Mouse (Mus musculus): ENCODE results near the gene Actr6. TPM values are rescaled to one million over a fixed set of nuclear protein-coding genes. Genes with fewer than 3 reads are reported as not detected.

Gene Actr6
- polyA plus RNA-seq, 1 experiment from 2014 or later = 45.1 TPM

DNA sequence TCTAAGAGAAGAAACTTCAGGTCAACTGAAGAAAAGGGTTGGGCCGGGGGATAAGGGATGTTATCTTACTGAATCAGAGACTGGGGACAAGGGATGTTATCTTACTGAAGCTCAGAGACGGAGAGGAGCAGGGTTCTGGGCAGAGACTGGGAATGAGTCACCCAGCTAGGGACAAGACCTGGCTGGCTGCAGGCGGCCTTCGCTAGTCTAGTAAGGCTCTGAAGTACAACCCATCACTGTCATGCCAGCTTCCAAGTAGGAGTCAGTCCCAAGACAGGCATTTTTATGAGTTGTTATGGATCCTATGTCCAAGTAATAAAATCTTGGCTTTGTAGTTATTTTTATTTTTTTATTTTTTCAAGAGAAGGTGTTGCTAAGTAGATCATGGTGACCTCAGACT lies 11.2 kb upstream of the Actr6 start:
- ATAC-seq (ENCODE audit: low FRiP score) (no peak), DNase-seq (ENCODE audit: low spot score) (no peak)
- H3K9me3 ChIP-seq (ENCODE audit: control insufficient read depth, low read length) = no peaks in the 10 kb centered on the region
- H3K9ac ChIP-seq (ENCODE audit: low read depth, low read length) = no peak overlapping the region
- H3K4me3 ChIP-seq (ENCODE audit: low read depth, low read length) = no peak overlapping the region
- WGBS = 93% methylated on average over 4 of the region's 4 CpGs
- no peaks in the 10 kb centered on the region for H3K36me3 ChIP-seq (ENCODE audit: control insufficient read depth, insufficient read depth, low read length)
- no peak overlapping the region for H3K27ac ChIP-seq (ENCODE audit: low read depth, low read length)
- H3K4me2 ChIP-seq (replicated peaks; ENCODE audit: low read depth, low read length) = no peak overlapping the region
- H3K27me3 ChIP-seq (ENCODE audit: control insufficient read depth, insufficient read depth, low read length) = no peaks in the 10 kb centered on the region
- no peaks in the 10 kb centered on the region for H3K4me1 ChIP-seq (replicated peaks; ENCODE audit: control insufficient read depth, insufficient read depth, low read length)

DNA sequence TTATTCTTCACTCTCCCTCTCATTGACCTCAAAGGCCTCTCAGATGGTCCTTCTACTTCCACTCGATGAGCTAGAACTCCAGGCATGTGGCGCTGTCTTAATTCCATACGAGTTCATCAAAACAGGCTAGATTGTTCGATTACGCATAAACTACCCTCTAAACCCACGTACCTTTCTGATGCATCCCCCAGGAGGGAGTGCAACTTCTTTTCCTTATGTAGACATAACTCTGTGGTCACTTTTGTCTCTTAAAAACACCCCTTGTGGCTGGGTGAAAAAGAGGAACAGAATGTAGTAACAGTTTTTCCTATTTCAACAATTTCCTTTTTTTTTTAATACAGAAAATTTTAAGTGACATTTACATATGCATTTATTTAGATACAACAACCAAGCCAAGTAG lies 8.9 kb upstream of the Actr6 start:
- DNase-seq (ENCODE audit: low spot score) (no peak), ATAC-seq (ENCODE audit: low FRiP score) (no peak)
- Histone ChIP-seq H3K9me3 (ENCODE audit: control insufficient read depth, low read length) (no peaks in the 10 kb centered on the region), H3K27me3 (ENCODE audit: control insufficient read depth, insufficient read depth, low read length) (no peaks in the 10 kb centered on the region), H3K4me1 (replicated peaks; ENCODE audit: control insufficient read depth, insufficient read depth, low read length) (no peaks in the 10 kb centered on the region), H3K4me2 (replicated peaks; ENCODE audit: low read depth, low read length) (no peak overlapping the region), H3K27ac (ENCODE audit: low read depth, low read length) (no peak overlapping the region), H3K4me3 (ENCODE audit: low read depth, low read length) (no peak overlapping the region), H3K9ac (ENCODE audit: low read depth, low read length) (no peak overlapping the region), H3K36me3 (ENCODE audit: control insufficient read depth, insufficient read depth, low read length) (no peaks in the 10 kb centered on the region)
- 79% methylated on average over 6 of the region's 6 CpGs for WGBS

DNA sequence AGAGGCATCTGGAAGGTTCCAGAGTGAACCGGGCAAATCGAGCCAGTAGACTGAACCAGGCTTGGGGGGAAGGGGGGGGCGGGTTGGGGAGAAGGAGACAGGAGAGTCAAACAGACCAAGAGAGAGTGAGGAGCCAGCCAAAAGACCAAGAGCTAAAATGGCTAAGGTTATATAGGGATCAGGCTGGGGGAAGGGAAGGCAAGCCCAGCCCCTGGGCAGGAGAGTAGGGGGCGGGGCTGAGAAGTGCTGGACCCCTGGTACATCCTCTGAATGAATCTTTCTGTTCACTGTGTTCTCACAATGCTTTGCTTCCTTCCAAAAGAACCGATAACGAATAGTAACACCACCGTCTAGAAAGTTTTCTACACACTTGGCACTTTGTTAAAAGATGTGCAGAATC lies 7.6 kb upstream of the Actr6 start:
- Histone ChIP-seq H3K36me3 (ENCODE audit: control insufficient read depth, insufficient read depth, low read length) (no peaks in the 10 kb centered on the region), H3K9ac (ENCODE audit: low read depth, low read length) (no peak overlapping the region)
- no peak for DNase-seq (ENCODE audit: low spot score)

DNA sequence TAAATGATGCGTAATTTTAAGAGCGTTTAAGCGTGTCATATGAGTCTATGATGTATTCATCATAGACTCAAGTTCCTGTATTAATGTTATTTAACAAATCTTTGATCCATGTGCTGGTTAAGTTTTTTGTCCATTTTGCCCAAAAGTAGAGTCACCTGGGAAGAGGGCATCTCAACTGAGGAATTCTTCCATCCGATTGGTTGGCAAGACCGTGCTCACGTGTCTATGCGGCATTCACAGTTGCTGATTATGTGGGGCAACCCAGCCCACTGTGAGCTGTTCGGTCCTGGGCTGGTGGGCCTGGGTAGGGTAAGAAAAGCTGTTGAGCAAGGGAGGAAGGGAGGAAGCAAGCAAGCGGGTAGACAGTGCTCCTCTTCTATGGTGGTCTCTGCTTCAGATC lies 6.3 kb upstream of the Actr6 start:
- no peak overlapping the region for H3K4me3 ChIP-seq (ENCODE audit: low read depth, low read length)
- 90% methylated on average over 9 of the region's 9 CpGs for WGBS
- no peaks in the 10 kb centered on the region for H3K36me3 ChIP-seq (ENCODE audit: control insufficient read depth, insufficient read depth, low read length)
- no peaks in the 10 kb centered on the region for H3K27me3 ChIP-seq (ENCODE audit: control insufficient read depth, insufficient read depth, low read length)
- ATAC-seq (ENCODE audit: low FRiP score) (no peak), DNase-seq (ENCODE audit: low spot score) (no peak)
- H3K9ac ChIP-seq (ENCODE audit: low read depth, low read length) = no peak overlapping the region
- no peaks in the 10 kb centered on the region for H3K9me3 ChIP-seq (ENCODE audit: control insufficient read depth, low read length)
- no peak overlapping the region for H3K4me2 ChIP-seq (replicated peaks; ENCODE audit: low read depth, low read length)
- no peaks in the 10 kb centered on the region for H3K4me1 ChIP-seq (replicated peaks; ENCODE audit: control insufficient read depth, insufficient read depth, low read length)
- H3K27ac ChIP-seq (ENCODE audit: low read depth, low read length) = no peak overlapping the region

More for the DNA sequence above, 7.6 kb upstream of the Actr6 start:
- Histone ChIP-seq H3K4me2 (replicated peaks; ENCODE audit: low read depth, low read length) (no peak overlapping the region), H3K27ac (ENCODE audit: low read depth, low read length) (no peak overlapping the region), H3K27me3 (ENCODE audit: control insufficient read depth, insufficient read depth, low read length) (no peaks in the 10 kb centered on the region), H3K4me3 (ENCODE audit: low read depth, low read length) (no peak overlapping the region), H3K4me1 (replicated peaks; ENCODE audit: control insufficient read depth, insufficient read depth, low read length) (no peaks in the 10 kb centered on the region), H3K9me3 (ENCODE audit: control insufficient read depth, low read length) (no peaks in the 10 kb centered on the region)
- no peak for ATAC-seq (ENCODE audit: low FRiP score)
- WGBS = 54% methylated on average over 7 of the region's 7 CpGs

DNA sequence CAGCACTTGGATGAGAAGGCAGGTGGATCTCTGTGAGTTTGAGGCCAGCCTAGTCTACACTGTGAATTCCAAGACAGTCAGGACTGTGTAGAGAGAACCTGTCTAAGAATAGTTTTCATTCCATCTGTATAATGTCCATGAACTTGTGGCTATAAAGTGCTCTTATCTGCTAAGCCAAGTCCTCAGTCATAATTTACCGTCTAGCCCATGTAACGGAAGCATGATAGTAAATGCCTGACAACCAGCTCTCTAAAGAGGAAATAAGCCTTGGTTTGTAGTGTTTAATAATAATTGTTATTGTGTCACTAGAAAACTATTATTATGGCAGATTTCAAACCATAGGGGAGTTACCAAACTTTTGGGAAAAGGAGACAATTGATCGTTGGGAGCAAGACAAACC lies 5.8 kb upstream of the Actr6 start:
- no peaks in the 10 kb centered on the region for H3K4me1 ChIP-seq (replicated peaks; ENCODE audit: control insufficient read depth, insufficient read depth, low read length)
- 90% methylated on average over 3 of the region's 3 CpGs for WGBS
- no peak overlapping the region for H3K9ac ChIP-seq (ENCODE audit: low read depth, low read length)
- no peaks in the 10 kb centered on the region for H3K27me3 ChIP-seq (ENCODE audit: control insufficient read depth, insufficient read depth, low read length)
- no peak overlapping the region for H3K4me3 ChIP-seq (ENCODE audit: low read depth, low read length)
- DNase-seq (ENCODE audit: low spot score) (no peak), ATAC-seq (ENCODE audit: low FRiP score) (no peak)
- H3K36me3 ChIP-seq (ENCODE audit: control insufficient read depth, insufficient read depth, low read length) = no peaks in the 10 kb centered on the region
- H3K4me2 ChIP-seq (replicated peaks; ENCODE audit: low read depth, low read length) = no peak overlapping the region
- H3K27ac ChIP-seq (ENCODE audit: low read depth, low read length) = no peak overlapping the region
- no peaks in the 10 kb centered on the region for H3K9me3 ChIP-seq (ENCODE audit: control insufficient read depth, low read length)

DNA sequence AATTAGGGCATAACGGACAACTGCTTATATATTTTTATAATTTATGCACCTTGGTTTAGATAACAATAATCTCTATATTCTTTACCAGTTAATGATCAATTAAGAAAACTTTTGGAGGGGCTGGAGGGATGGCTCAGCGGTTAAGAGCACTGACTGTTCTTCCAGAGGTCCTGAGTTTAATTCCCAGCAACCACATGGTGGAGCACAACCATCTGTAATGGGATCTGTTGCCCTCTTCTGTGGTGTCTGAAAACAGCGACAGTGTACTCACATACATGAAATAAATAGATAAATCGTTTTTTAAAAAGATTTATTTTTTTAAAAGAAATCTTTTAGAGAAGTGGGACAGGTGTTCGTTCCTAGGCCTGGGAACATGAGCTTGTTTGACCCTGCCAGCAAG lies 5.0 kb upstream of the Actr6 start:
- ATAC-seq (ENCODE audit: low FRiP score) (no peak), DNase-seq (ENCODE audit: low spot score) (no peak)
- H3K27me3 ChIP-seq (ENCODE audit: control insufficient read depth, insufficient read depth, low read length) = no peaks in the 10 kb centered on the region
- no peak overlapping the region for H3K27ac ChIP-seq (ENCODE audit: low read depth, low read length)
- no peaks in the 10 kb centered on the region for H3K4me1 ChIP-seq (replicated peaks; ENCODE audit: control insufficient read depth, insufficient read depth, low read length)
- H3K4me2 ChIP-seq (replicated peaks; ENCODE audit: low read depth, low read length) = no peak overlapping the region
- no peaks in the 10 kb centered on the region for H3K9me3 ChIP-seq (ENCODE audit: control insufficient read depth, low read length)
- WGBS = 48% methylated on average over 5 of the region's 5 CpGs
- no peaks in the 10 kb centered on the region for H3K36me3 ChIP-seq (ENCODE audit: control insufficient read depth, insufficient read depth, low read length)
- H3K9ac ChIP-seq (ENCODE audit: low read depth, low read length) = no peak overlapping the region
- H3K4me3 ChIP-seq (ENCODE audit: low read depth, low read length) = no peak overlapping the region

DNA sequence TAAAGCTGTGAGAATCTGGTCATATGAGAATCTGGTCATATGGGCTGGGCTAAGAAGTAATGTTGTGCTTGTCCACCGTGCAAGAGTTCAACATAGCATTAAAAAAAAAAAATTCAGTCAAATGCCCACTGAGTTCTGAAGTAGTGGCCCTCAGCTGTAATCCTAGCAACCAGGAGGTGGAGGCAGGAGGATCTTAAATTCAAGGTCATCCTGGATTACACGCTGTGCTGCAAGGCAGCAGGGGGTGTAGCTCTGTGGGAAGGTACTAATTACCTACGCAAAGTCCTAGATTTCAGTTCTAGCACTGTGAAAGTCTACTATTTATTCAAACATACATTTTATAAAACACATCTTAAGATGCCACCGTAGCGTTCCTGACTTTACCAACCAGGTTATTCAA lies 754 bp downstream of the Actr6 start:
- H3K9me3 ChIP-seq (ENCODE audit: control insufficient read depth, low read length) = no peaks in the 10 kb centered on the region
- peaks cover 4% of the 10 kb centered on the region for H3K4me1 ChIP-seq (replicated peaks; ENCODE audit: control insufficient read depth, insufficient read depth, low read length)
- WGBS = 12% methylated on average over 5 of the region's 5 CpGs
- no peaks in the 10 kb centered on the region for H3K27me3 ChIP-seq (ENCODE audit: control insufficient read depth, insufficient read depth, low read length)
- H3K36me3 ChIP-seq (ENCODE audit: control insufficient read depth, insufficient read depth, low read length) = no peaks in the 10 kb centered on the region
- H3K27ac ChIP-seq (ENCODE audit: low read depth, low read length) = no peak overlapping the region
- ATAC-seq (ENCODE audit: low FRiP score) (no peak; the same call in 1 of the 2 replicates), DNase-seq (ENCODE audit: low spot score) (no peak)
- peak overlapping the region; percentile 42 for H3K9ac ChIP-seq (ENCODE audit: low read depth, low read length)
- H3K4me2 ChIP-seq (replicated peaks; ENCODE audit: low read depth, low read length) = peak overlapping the region; percentile 50
- peak overlapping the region; percentile 56 for H3K4me3 ChIP-seq (ENCODE audit: low read depth, low read length)

DNA sequence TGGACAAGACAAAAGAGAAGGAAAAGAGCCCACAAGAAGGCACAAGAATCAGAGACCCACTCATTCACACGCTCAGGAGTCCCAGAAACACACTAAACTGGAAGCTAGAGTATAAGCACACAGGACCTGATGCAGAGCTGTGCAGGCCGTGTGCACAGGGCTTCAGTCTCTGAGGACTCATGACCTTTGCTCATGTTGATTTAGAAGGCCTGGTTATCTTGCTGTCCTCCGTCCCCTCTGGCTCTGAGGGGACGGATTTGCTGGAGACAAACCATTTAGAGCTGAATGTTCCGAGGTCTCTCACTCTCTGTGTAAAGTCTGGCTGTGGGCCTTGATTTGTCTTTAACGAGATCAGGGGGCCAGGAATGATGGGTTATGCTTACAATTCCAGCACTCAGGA lies 1.7 kb downstream of the Actr6 start:
- Histone ChIP-seq H3K9me3 (ENCODE audit: control insufficient read depth, low read length) (no peaks in the 10 kb centered on the region), H3K4me3 (ENCODE audit: low read depth, low read length) (no peak overlapping the region), H3K27me3 (ENCODE audit: control insufficient read depth, insufficient read depth, low read length) (no peaks in the 10 kb centered on the region), H3K36me3 (ENCODE audit: control insufficient read depth, insufficient read depth, low read length) (no peaks in the 10 kb centered on the region), H3K4me1 (replicated peaks; ENCODE audit: control insufficient read depth, insufficient read depth, low read length) (peaks cover 4% of the 10 kb centered on the region), H3K27ac (ENCODE audit: low read depth, low read length) (no peak overlapping the region), H3K4me2 (replicated peaks; ENCODE audit: low read depth, low read length) (no peak overlapping the region), H3K9ac (ENCODE audit: low read depth, low read length) (no peak overlapping the region)
- WGBS = 88% methylated on average over 6 of the region's 6 CpGs
- DNase-seq (ENCODE audit: low spot score) (no peak), ATAC-seq (ENCODE audit: low FRiP score) (no peak)

DNA sequence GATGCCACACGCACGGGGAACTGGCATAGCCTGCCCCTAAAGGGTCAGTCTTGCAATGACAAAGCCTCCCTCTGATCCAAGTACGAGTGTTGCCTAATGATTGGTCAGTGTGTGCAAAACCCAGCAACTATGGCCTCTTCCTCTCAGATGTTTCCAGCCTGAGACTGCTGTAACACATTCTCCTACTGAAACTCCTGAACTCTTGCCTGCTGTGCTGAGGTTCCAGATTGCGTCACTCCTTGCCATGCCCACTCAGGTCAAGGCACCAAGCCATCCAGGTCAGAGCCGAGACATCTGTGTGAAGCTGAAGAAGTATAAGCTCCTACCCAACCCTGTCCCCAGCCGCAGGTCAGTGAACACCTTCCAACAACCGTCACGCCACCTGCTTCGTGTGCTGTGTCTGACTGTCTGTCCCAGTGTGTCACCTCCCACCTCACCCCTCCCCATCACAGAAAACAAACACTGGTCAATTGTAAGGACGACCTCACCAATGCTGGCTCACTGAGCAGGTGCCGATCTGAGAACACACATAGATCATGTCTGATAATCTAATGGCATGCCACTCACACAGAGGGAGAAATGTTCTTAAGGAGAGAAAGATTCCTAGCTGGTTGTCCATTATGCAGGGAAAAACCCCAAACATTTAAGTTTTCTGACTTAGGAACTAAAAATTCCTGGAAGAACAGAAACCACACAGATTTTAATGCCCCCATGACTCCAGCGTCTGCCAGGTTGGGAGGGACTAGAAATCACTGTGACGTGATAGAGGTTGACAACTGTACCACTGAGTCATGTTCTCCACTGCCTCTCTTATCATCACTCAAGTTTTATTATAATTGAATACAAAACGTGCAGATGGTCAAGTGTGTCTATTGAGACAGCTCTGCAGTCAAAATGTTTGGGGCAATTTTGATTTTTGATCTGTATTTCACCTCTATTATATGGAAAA lies 9.6 kb downstream of the Actr6 start:
- no peak overlapping the region for H3K9ac ChIP-seq (ENCODE audit: low read depth, low read length)
- H3K4me1 ChIP-seq (replicated peaks; ENCODE audit: control insufficient read depth, insufficient read depth, low read length) = no peaks in the 10 kb centered on the region
- WGBS = 92% methylated on average over 14 of the region's 14 CpGs
- DNase-seq (ENCODE audit: low spot score) = no peak
- H3K4me2 ChIP-seq (replicated peaks; ENCODE audit: low read depth, low read length) = no peak overlapping the region
- no peak for ATAC-seq (ENCODE audit: low FRiP score)
- no peaks in the 10 kb centered on the region for H3K27me3 ChIP-seq (ENCODE audit: control insufficient read depth, insufficient read depth, low read length)
- no peaks in the 10 kb centered on the region for H3K9me3 ChIP-seq (ENCODE audit: control insufficient read depth, low read length)
- no peak overlapping the region for H3K4me3 ChIP-seq (ENCODE audit: low read depth, low read length)
- no peak overlapping the region for H3K27ac ChIP-seq (ENCODE audit: low read depth, low read length)
- H3K36me3 ChIP-seq (ENCODE audit: control insufficient read depth, insufficient read depth, low read length) = peaks cover 3% of the 10 kb centered on the region; the same call in 1 of the 2 replicates
